Mouse (Mus musculus): ENCODE results near the gene 2510039O18Rik. TPM values are rescaled to one million over a fixed set of nuclear protein-coding genes. Genes with fewer than 3 reads are reported as not detected.

The 2510039O18Rik gene
- polyA plus RNA-seq, 1 experiment from 2014 or later = 22.1 TPM

DNA sequence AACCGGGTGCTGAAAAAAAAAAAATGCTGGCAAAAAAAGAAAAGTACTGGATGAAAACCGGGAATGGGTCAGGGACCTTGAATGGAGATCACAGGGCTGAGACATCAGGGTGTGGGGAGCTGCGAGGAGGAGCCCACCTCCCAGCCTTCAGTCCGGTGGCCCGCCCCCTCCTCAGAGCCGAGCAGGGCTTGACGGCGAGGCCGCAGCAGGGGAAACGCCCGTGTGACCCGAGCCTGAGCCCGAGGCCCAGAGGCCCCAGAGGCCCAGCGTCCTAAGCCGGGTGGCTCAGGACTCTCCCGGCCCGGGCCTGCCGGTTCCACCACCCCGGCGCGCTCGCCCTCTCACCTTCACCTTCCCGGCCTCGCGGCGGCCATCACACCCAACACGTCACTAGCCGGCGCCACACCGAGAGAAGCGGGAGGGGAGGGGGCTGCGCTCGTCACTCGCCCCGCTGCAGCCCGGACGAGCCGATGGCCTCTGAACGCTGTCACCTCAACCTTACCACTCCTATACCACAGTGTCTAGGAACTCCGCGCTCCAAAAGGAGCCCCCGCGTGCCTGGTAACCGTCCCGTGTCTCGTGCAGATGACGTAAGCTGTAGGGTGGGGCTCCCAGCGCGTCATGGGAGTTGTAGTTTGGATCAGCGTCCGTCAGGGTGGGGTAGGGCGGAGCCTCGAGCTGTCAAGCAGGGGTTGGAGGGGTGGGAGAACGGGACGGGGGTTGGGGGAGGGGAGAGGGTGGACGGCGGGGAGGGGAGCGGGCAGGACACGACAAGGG, 36.2 kb upstream of the 2510039O18Rik start, which contains the start of gene Mfn2:
Gene Mfn2, minus strand, starts transcription at position 392 of the 777 bp plus-strand sequence.
- no peaks in the 10 kb centered on the region for H3K9me3 ChIP-seq (ENCODE audit: control insufficient read depth, low read length)
- no peaks in the 10 kb centered on the region for H3K27me3 ChIP-seq (ENCODE audit: control insufficient read depth, insufficient read depth, low read length)
- H3K4me3 ChIP-seq (ENCODE audit: control insufficient read depth in 1 of 2, insufficient read depth in 1 of 2, low read depth in 1 of 2, low read length in 2 of 2) = peak within 1 kb of the TSS; percentile 85 to 96
- H3K4me2 ChIP-seq (ENCODE audit: low read length) = peak within 1 kb of the TSS; percentile 78
- peak; percentile 93 for ATAC-seq (ENCODE audit: insufficient number of reproducible peaks, insufficient read depth, low FRiP score, low read depth)
- under 1% methylated on average over 58 of the region's 59 CpGs for WGBS
- peaks cover 43% of the 10 kb centered on the region for H3K36me3 ChIP-seq (ENCODE audit: control insufficient read depth, insufficient read depth, low read length)
- H3K27ac ChIP-seq (replicated peaks in 1 of 2; ENCODE audit: control insufficient read depth in 1 of 2, insufficient read depth in 1 of 2, low read depth in 2 of 2, low read length in 2 of 2) = peak within 1 kb of the TSS; percentile 95
- H3K4me1 ChIP-seq (ENCODE audit: control insufficient read depth in 2 of 2, insufficient read depth in 2 of 2, low read length in 2 of 2) = peaks cover 22 to 34% of the 10 kb centered on the region in 2 experiments
- peak within 1 kb of the TSS; percentile 97 for H3K9ac ChIP-seq (ENCODE audit: low read length)

DNA sequence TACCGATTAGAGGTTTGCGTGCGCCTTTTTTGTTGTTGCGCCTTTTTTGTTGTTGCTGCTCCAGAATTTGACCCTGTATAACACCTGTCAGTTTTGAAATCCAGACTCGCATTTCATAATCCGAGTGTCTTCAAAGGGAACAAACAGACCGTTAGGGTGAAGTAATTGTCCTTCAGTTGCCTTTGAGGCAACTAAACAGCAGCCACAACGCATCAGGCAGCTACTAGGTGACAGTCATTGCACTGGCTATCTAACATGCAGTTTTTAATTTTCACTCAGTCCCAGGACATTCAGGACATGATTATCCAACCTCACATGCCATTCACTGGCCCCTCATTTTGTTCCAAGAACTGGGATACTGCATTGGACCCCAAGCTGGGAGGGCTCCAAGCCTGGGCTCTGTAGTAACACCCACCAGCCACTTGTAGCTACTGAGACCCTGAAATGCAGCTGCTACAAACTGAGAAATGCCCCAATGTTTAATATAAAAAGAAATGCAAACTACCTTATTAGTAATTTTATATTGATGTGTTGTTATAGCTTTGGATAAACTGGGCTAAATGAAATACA, 35.5 kb upstream of the 2510039O18Rik start:
- peak overlapping the region; percentile 97 for H3K9ac ChIP-seq (ENCODE audit: low read length)
- ATAC-seq (ENCODE audit: insufficient number of reproducible peaks, insufficient read depth, low FRiP score, low read depth) = no peak
- peaks cover 43% of the 10 kb centered on the region for H3K36me3 ChIP-seq (ENCODE audit: control insufficient read depth, insufficient read depth, low read length)
- peak overlapping the region; percentile 85 to 96 for H3K4me3 ChIP-seq (ENCODE audit: control insufficient read depth in 1 of 2, insufficient read depth in 1 of 2, low read depth in 1 of 2, low read length in 2 of 2)
- no peaks in the 10 kb centered on the region for H3K27me3 ChIP-seq (ENCODE audit: control insufficient read depth, insufficient read depth, low read length)
- peak overlapping the region; percentile 78 for H3K4me2 ChIP-seq (ENCODE audit: low read length)
- WGBS = under 1% methylated on average over 8 of the region's 8 CpGs
- no peaks in the 10 kb centered on the region for H3K9me3 ChIP-seq (ENCODE audit: control insufficient read depth, low read length)
- peak overlapping the region; percentile 85 to 95 for H3K27ac ChIP-seq (replicated peaks in 1 of 2; ENCODE audit: control insufficient read depth in 1 of 2, insufficient read depth in 1 of 2, low read depth in 2 of 2, low read length in 2 of 2)
- peaks cover 17 to 30% of the 10 kb centered on the region in 2 experiments for H3K4me1 ChIP-seq (ENCODE audit: control insufficient read depth in 2 of 2, insufficient read depth in 2 of 2, low read length in 2 of 2)

DNA sequence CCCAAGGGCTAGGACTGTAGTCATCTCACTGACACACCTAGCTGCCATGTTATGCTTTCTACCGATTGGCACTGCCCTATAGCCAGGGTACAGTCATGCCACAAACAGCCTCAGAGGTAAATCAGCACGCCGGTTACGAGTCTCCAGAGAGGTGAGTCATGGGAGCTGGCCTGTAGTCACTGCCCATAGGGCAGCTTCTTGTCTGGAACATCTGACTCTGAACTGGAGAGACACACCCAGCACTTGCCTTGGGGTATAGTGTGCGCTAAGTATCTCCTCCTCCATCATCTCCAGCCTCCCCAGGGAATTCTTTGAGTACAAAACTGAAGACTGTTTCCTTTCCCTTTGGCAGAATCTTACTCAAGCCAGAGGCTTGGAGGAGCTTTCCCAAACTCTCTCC, 34.5 kb upstream of the 2510039O18Rik start:
- 80% methylated on average over 5 of the region's 5 CpGs for WGBS
- Histone ChIP-seq H3K27me3 (ENCODE audit: control insufficient read depth, insufficient read depth, low read length) (no peaks in the 10 kb centered on the region), H3K27ac (replicated peaks in 1 of 2; ENCODE audit: control insufficient read depth in 1 of 2, insufficient read depth in 1 of 2, low read depth in 2 of 2, low read length in 2 of 2) (no peak overlapping the region), H3K9me3 (ENCODE audit: control insufficient read depth, low read length) (no peaks in the 10 kb centered on the region), H3K36me3 (ENCODE audit: control insufficient read depth, insufficient read depth, low read length) (peaks cover 43% of the 10 kb centered on the region), H3K9ac (ENCODE audit: low read length) (no peak overlapping the region), H3K4me1 (ENCODE audit: control insufficient read depth in 2 of 2, insufficient read depth in 2 of 2, low read length in 2 of 2) (peaks cover 12 to 19% of the 10 kb centered on the region in 2 experiments), H3K4me2 (ENCODE audit: low read length) (no peak overlapping the region), H3K4me3 (ENCODE audit: control insufficient read depth in 1 of 2, insufficient read depth in 1 of 2, low read depth in 1 of 2, low read length in 2 of 2) (no peak overlapping the region)
- ATAC-seq (ENCODE audit: insufficient number of reproducible peaks, insufficient read depth, low FRiP score, low read depth) = no peak

DNA sequence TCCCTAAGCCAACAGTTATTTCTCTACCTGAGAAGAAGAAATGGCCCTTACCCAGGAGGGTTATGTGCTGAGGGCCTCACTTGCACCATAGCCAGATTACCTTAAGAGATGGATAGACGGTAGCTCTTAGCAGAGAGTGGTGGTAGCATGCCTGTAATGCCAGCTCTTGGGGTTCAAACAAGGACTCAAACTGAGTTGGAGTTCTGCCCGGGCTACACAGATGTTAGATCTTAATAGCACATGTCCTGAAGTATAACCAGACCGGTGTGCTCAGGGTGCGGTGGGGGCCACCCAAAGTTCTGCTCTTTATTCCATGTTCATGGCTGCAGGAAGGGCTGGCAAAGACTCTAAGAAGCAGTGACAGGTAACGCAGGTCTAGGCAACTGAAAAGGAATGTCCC, 31.2 kb upstream of the 2510039O18Rik start:
- H3K27ac ChIP-seq (replicated peaks in 1 of 2; ENCODE audit: control insufficient read depth in 1 of 2, insufficient read depth in 1 of 2, low read depth in 2 of 2, low read length in 2 of 2) = no peak overlapping the region
- no peaks in the 10 kb centered on the region for H3K9me3 ChIP-seq (ENCODE audit: control insufficient read depth, low read length)
- no peaks in the 10 kb centered on the region for H3K27me3 ChIP-seq (ENCODE audit: control insufficient read depth, insufficient read depth, low read length)
- H3K4me3 ChIP-seq (ENCODE audit: control insufficient read depth in 1 of 2, insufficient read depth in 1 of 2, low read depth in 1 of 2, low read length in 2 of 2) = no peak overlapping the region
- peaks cover 3% of the 10 kb centered on the region in 2 experiments; a peak in 3 of 4 replicates for H3K4me1 ChIP-seq (ENCODE audit: control insufficient read depth in 2 of 2, insufficient read depth in 2 of 2, low read length in 2 of 2)
- peaks cover 52% of the 10 kb centered on the region for H3K36me3 ChIP-seq (ENCODE audit: control insufficient read depth, insufficient read depth, low read length)
- no peak for ATAC-seq (ENCODE audit: insufficient number of reproducible peaks, insufficient read depth, low FRiP score, low read depth)
- no peak overlapping the region for H3K9ac ChIP-seq (ENCODE audit: low read length)
- H3K4me2 ChIP-seq (ENCODE audit: low read length) = no peak overlapping the region
- 82% methylated on average over 5 of the region's 5 CpGs for WGBS

DNA sequence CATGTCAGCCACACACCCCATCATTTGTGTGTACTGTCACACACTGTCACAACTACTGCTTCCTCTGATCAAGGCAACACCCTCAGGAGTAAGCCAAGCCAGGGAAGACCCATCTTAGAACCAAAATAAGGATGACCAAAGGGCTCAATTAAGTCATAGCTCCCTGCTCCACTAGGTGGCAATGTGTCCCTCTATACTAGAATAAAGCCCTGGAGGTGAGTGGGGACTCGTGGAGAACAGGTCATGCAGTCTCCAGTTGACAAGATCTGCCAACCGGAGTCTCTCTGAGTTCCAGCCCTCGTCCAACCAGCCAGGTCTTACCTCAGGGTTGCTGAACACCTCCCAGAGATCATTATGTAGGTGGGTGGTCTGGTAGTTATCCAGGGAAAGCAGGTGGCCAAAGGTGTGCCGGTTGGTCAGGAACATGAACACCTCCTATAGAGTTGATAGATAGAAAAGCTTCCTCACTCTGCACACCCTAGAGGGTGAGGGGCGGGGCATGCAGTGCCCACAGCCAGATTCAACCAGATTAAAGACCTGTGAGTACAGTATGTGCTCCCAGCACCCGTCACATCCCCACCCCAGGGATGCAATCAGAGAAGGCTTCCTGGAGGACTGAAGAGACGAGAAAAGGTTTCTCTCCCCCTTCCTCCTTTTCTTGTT, 22.1 kb upstream of the 2510039O18Rik start:
- WGBS = 57% methylated on average over 7 of the region's 7 CpGs
- Histone ChIP-seq H3K4me3 (ENCODE audit: control insufficient read depth in 1 of 2, insufficient read depth in 1 of 2, low read depth in 1 of 2, low read length in 2 of 2) (no peak overlapping the region), H3K9me3 (ENCODE audit: control insufficient read depth, low read length) (no peaks in the 10 kb centered on the region), H3K27me3 (ENCODE audit: control insufficient read depth, insufficient read depth, low read length) (no peaks in the 10 kb centered on the region), H3K9ac (ENCODE audit: low read length) (no peak overlapping the region), H3K27ac (replicated peaks in 1 of 2; ENCODE audit: control insufficient read depth in 1 of 2, insufficient read depth in 1 of 2, low read depth in 2 of 2, low read length in 2 of 2) (no peak overlapping the region), H3K36me3 (ENCODE audit: control insufficient read depth, insufficient read depth, low read length) (peaks cover 81% of the 10 kb centered on the region), H3K4me1 (ENCODE audit: control insufficient read depth in 2 of 2, insufficient read depth in 2 of 2, low read length in 2 of 2) (no peaks in the 10 kb centered on the region), H3K4me2 (ENCODE audit: low read length) (no peak overlapping the region)
- peak; percentile 15; the same call in 1 of the 2 replicates for ATAC-seq (ENCODE audit: insufficient number of reproducible peaks, insufficient read depth, low FRiP score, low read depth)

DNA sequence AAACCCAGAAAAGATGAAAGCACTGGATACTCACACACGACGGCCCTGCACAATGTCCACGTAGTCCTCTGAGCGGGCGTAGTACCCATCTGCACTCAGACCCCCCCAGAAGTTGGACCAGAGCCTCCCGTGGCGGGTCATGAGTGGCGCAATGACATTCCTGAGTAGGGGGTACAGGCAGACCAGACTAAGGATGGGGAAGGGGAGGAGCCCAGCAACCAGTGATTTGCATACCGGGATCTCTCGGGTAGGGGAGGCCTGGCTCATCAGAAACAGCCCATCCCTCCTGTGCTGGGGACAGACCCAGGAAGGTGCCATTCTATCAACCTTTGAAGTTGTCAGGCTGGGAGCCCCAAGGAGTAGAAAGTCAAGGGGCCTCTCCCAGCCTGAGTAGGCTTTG, 19.7 kb upstream of the 2510039O18Rik start:
- 46% methylated on average over 10 of the region's 10 CpGs for WGBS
- Histone ChIP-seq H3K4me3 (ENCODE audit: control insufficient read depth in 1 of 2, insufficient read depth in 1 of 2, low read depth in 1 of 2, low read length in 2 of 2) (no peak overlapping the region), H3K9me3 (ENCODE audit: control insufficient read depth, low read length) (no peaks in the 10 kb centered on the region), H3K27ac (replicated peaks in 1 of 2; ENCODE audit: control insufficient read depth in 1 of 2, insufficient read depth in 1 of 2, low read depth in 2 of 2, low read length in 2 of 2) (no peak overlapping the region), H3K4me1 (ENCODE audit: control insufficient read depth in 2 of 2, insufficient read depth in 2 of 2, low read length in 2 of 2) (no peaks in the 10 kb centered on the region), H3K36me3 (ENCODE audit: control insufficient read depth, insufficient read depth, low read length) (peaks cover 79% of the 10 kb centered on the region), H3K9ac (ENCODE audit: low read length) (no peak overlapping the region), H3K4me2 (ENCODE audit: low read length) (no peak overlapping the region), H3K27me3 (ENCODE audit: control insufficient read depth, insufficient read depth, low read length) (no peaks in the 10 kb centered on the region)
- ATAC-seq (ENCODE audit: insufficient number of reproducible peaks, insufficient read depth, low FRiP score, low read depth) = no peak

DNA sequence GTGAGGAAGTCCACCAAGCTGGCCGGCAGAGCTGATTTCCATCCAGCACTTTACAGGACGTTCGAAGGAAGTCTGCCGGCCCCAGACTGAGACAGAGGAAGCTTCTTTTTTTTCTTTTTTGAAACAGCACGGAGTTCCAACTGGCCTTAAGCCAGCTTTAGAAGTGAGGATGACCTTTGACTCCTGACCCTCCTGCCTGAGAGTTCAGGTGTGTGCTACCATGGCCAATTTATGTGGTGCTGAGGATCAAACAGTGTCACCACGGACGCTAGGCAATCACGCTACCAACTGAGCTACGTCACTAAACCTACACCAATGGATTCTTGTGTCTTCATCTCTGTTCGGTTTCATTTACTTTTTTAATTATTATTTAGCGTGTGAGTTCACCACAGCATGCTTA, 18.4 kb upstream of the 2510039O18Rik start:
- H3K27me3 ChIP-seq (ENCODE audit: control insufficient read depth, insufficient read depth, low read length) = no peaks in the 10 kb centered on the region
- H3K36me3 ChIP-seq (ENCODE audit: control insufficient read depth, insufficient read depth, low read length) = peaks cover 80% of the 10 kb centered on the region
- 73% methylated on average over 11 of the region's 11 CpGs for WGBS
- H3K4me2 ChIP-seq (ENCODE audit: low read length) = no peak overlapping the region
- no peak overlapping the region for H3K9ac ChIP-seq (ENCODE audit: low read length)
- H3K4me3 ChIP-seq (ENCODE audit: control insufficient read depth in 1 of 2, insufficient read depth in 1 of 2, low read depth in 1 of 2, low read length in 2 of 2) = no peak overlapping the region
- no peaks in the 10 kb centered on the region for H3K9me3 ChIP-seq (ENCODE audit: control insufficient read depth, low read length)
- no peaks in the 10 kb centered on the region for H3K4me1 ChIP-seq (ENCODE audit: control insufficient read depth in 2 of 2, insufficient read depth in 2 of 2, low read length in 2 of 2)
- no peak overlapping the region for H3K27ac ChIP-seq (replicated peaks in 1 of 2; ENCODE audit: control insufficient read depth in 1 of 2, insufficient read depth in 1 of 2, low read depth in 2 of 2, low read length in 2 of 2)
- ATAC-seq (ENCODE audit: insufficient number of reproducible peaks, insufficient read depth, low FRiP score, low read depth) = no peak

All from heart, embryonic 14.5 days (tissue).